19 mouse cellular contexts compared by ENCODE assay signal in genomic region chr16:28700346-28700745, GRCm38 (mm10). TPM values are rescaled to one million over a fixed set of nuclear protein-coding genes. Genes with fewer than 3 reads are reported as not detected.
"Had no signal": no experiment of that assay in that cellular context is flagged by ENCODE, and none has a peak within 500 bp of the region (broad histone marks: within the 10 kb centered on the region; RNA-seq: fewer than 3 reads in every experiment).

No protein-coding gene starts in this region.

- DNase-seq: lung, postnatal 14 days; lung, postnatal 36 days; right cerebral cortex, postnatal 14 days; thymus, adult 2 months; thymus, postnatal 25 days; thymus, postnatal 4 days had no signal

- H3K27me3 ChIP-seq: lung, embryonic 15.5 days; megakaryocyte, embryonic 14.5 days; midbrain, embryonic 13.5 days; midbrain, embryonic 15.5 days; neural tube, embryonic 12.5 days; stomach, embryonic 15.5 days had no signal

- H3K9me3 ChIP-seq: lung, embryonic 15.5 days; midbrain, embryonic 13.5 days; midbrain, embryonic 15.5 days; neural tube, embryonic 12.5 days; stomach, embryonic 15.5 days had no signal

- H3K27ac ChIP-seq: lung, embryonic 15.5 days; macrophage; midbrain, embryonic 13.5 days; midbrain, embryonic 15.5 days; neural tube, embryonic 12.5 days; stomach, embryonic 15.5 days; stomach, postnatal 0 days had no signal

- H3K9ac ChIP-seq: lung, embryonic 15.5 days; midbrain, embryonic 13.5 days; midbrain, embryonic 15.5 days; neural tube, embryonic 12.5 days; stomach, embryonic 15.5 days had no signal

- ATAC-seq: lung, postnatal 0 days; midbrain, embryonic 13.5 days; midbrain, embryonic 15.5 days had no signal

- H3K36me3 ChIP-seq: lung, embryonic 15.5 days; midbrain, embryonic 13.5 days; midbrain, embryonic 15.5 days; neural tube, embryonic 12.5 days; stomach, embryonic 15.5 days had no signal

- H3K4me2 ChIP-seq: lung, embryonic 15.5 days; midbrain, embryonic 11.5 days; midbrain, embryonic 13.5 days; midbrain, embryonic 15.5 days; neural tube, embryonic 12.5 days; stomach, embryonic 15.5 days had no signal

- H3K4me3 ChIP-seq: lung, embryonic 15.5 days; megakaryocyte, embryonic 14.5 days; midbrain, embryonic 13.5 days; midbrain, embryonic 15.5 days; neural tube, embryonic 12.5 days; stomach, embryonic 15.5 days had no signal

- H3K4me1 ChIP-seq: lung, embryonic 15.5 days; megakaryocyte, embryonic 14.5 days; midbrain, embryonic 13.5 days; midbrain, embryonic 15.5 days; neural tube, embryonic 12.5 days; stomach, embryonic 15.5 days had no signal

RNA-seq across cellular contexts. Expression of gene Fgf12, which starts 52.5 kb away (rescaled TPM):
- total RNA-seq: megakaryocyte progenitor cell, adult 5-6 weeks; monocyte, adult 5-6 weeks had no signal
- polyA plus RNA-seq: macrophage; spleen, adult 2 months had no signal
